Mouse (Mus musculus) neural tube, embryonic 14.5 days (tissue): ENCODE results near the gene Gbgt1. TPM values are rescaled to one million over a fixed set of nuclear protein-coding genes. Genes with fewer than 3 reads are reported as not detected.
"Not testable (repeated sequence)": the region's sequence is repeated elsewhere in the genome, so short reads cannot be mapped to it uniquely, and the experiment has no call there.

Experiments
- ATAC-seq: fragments of 200-750 bp; cut with Nextera tagmentation; 2 replicates; pipeline ENCODE4 v1.8.0; 2017; ENCODE audit warnings: low read depth, mild to moderate bottlenecking, moderate TSS enrichment, moderate library complexity
- H3K27ac ChIP-seq: fragments of 300-500 bp; sonication (generic); 2 replicates; pipeline ENCODE4 v1.5.1; 2014; ENCODE audit warnings: low read depth, mild to moderate bottlenecking, control low read depth, low read length, moderate library complexity, mixed read lengths
- H3K27me3 ChIP-seq: fragments of 300-500 bp; sonication (generic); 2 replicates; pipeline ENCODE4 v1.6.1; 2014; ENCODE audit warnings: low read length; ENCODE audit not compliant: control insufficient read depth, insufficient read depth
- H3K36me3 ChIP-seq: fragments of 300-500 bp; sonication (generic); 2 replicates; pipeline ENCODE4 v1.6.1; 2014; ENCODE audit warnings: low read length, mixed read lengths; ENCODE audit not compliant: control insufficient read depth, insufficient read depth
- H3K4me1 ChIP-seq: fragments of 300-500 bp; sonication (generic); 2 replicates; pipeline ENCODE4 v1.6.1; 2014; ENCODE audit warnings: low read length; ENCODE audit not compliant: control insufficient read depth, insufficient read depth
- H3K4me2 ChIP-seq: fragments of 300-500 bp; sonication (generic); 2 replicates; pipeline ENCODE4 v1.6.1; 2014; ENCODE audit warnings: mild to moderate bottlenecking, low read depth, low read length, control low read depth
- H3K4me3 ChIP-seq: fragments of 300-500 bp; sonication (generic); 2 replicates; pipeline ENCODE4 v1.5.1; 2014; ENCODE audit warnings: low read depth, low read length, control low read depth, mixed read lengths
- H3K9ac ChIP-seq: fragments of 300-500 bp; sonication (generic); replicated peaks from 2 replicates; pipeline ENCODE4 v1.6.1; 2014; ENCODE audit warnings: low read depth, mild to moderate bottlenecking, control low read depth, low read length, mixed read lengths
- H3K9me3 ChIP-seq: fragments of 300-500 bp; sonication (generic); 2 replicates; pipeline ENCODE4 v1.6.1; 2016; ENCODE audit warnings: low read length; ENCODE audit not compliant: control insufficient read depth
- WGBS: fragments of 180-500 bp; shearing (Covaris S2); extraction: QIAGEN DNeasy Blood & Tissue Kit; methylation state at CpG from one replicate; pipeline ENCODE4 v1.1.7; 2014; 5-methylcytosine and 5-hydroxymethylcytosine counted together
- polyA plus RNA-seq: library from polyadenylated mRNA; unstranded; fragments of >200 nt; fragmentation: Nextera tagmentation; extraction: Ambion mirVana; gene quantifications from 2 replicates; pipeline ENCODE4 v1.2.1, GENCODE M21; 2014

Gbgt1 gene
- polyA plus RNA-seq, 1 experiment from 2014 or later: 0.23 TPM

- Histone ChIP-seq H3K27ac (no peak overlapping the region), H3K4me1 (peaks cover 8% of the 10 kb centered on the region; the same call in 1 of the 2 replicates), H3K27me3 (no peaks in the 10 kb centered on the region), H3K4me3 (peak overlapping the region; percentile 97), H3K9me3 (no peaks in the 10 kb centered on the region), H3K4me2 (peak overlapping the region; percentile 77), H3K9ac (peak overlapping the region; percentile 93), H3K36me3 (peaks cover 8% of the 10 kb centered on the region; the same call in 1 of the 2 replicates)
- WGBS: 58% methylated on average over 18 of the region's 18 CpGs
- ATAC-seq: no peak
Measured at GRCm38 (mm10) chr2:28468486-28469225, 28.0 kb upstream of the Gbgt1 start.

- no peak overlapping the region for H3K27ac ChIP-seq
- no peak overlapping the region for H3K4me3 ChIP-seq
- peaks cover 8% of the 10 kb centered on the region; the same call in 1 of the 2 replicates for H3K36me3 ChIP-seq
- no peak overlapping the region for H3K9ac ChIP-seq
- H3K4me1 ChIP-seq: peaks cover 8% of the 10 kb centered on the region; the same call in 1 of the 2 replicates
- no peak overlapping the region for H3K4me2 ChIP-seq
- H3K27me3 ChIP-seq: no peaks in the 10 kb centered on the region
- H3K9me3 ChIP-seq: no peaks in the 10 kb centered on the region
- WGBS: 99% methylated on average over 14 of the region's 14 CpGs
- ATAC-seq: no peak
Measured at GRCm38 (mm10) chr2:28469461-28469860, 27.2 kb upstream of the Gbgt1 start.

GRCm38 (mm10) chr2:28470591-28470990 lies 26.1 kb upstream of the Gbgt1 start:
- Histone ChIP-seq H3K36me3 (peaks cover 8% of the 10 kb centered on the region; the same call in 1 of the 2 replicates), H3K9me3 (no peaks in the 10 kb centered on the region), H3K9ac (no peak overlapping the region), H3K27ac (no peak overlapping the region), H3K4me1 (peaks cover 8% of the 10 kb centered on the region; the same call in 1 of the 2 replicates), H3K4me3 (no peak overlapping the region), H3K4me2 (no peak overlapping the region), H3K27me3 (no peaks in the 10 kb centered on the region)
- no peak for ATAC-seq
- 96% methylated on average over 2 of the region's 2 CpGs for WGBS

GRCm38 (mm10) chr2:28472011-28472410 lies 24.7 kb upstream of the Gbgt1 start:
- WGBS: 96% methylated on average over 8 of the region's 8 CpGs
- H3K4me1 ChIP-seq, H3K36me3 ChIP-seq, H3K4me2 ChIP-seq, ATAC-seq, H3K9me3 ChIP-seq, H3K27ac ChIP-seq, H3K27me3 ChIP-seq, H3K4me3 ChIP-seq, H3K9ac ChIP-seq: not testable (repeated sequence)

- not testable (repeated sequence) for H3K9ac ChIP-seq, H3K4me3 ChIP-seq, H3K4me1 ChIP-seq, H3K9me3 ChIP-seq, H3K4me2 ChIP-seq, H3K27me3 ChIP-seq, ATAC-seq, H3K27ac ChIP-seq, H3K36me3 ChIP-seq
- 95% methylated on average over 5 of the region's 5 CpGs for WGBS
Measured at GRCm38 (mm10) chr2:28477993-28478392, 18.7 kb upstream of the Gbgt1 start.

- Histone ChIP-seq H3K4me3 (no peak overlapping the region), H3K36me3 (no peaks in the 10 kb centered on the region), H3K27ac (no peak overlapping the region), H3K9ac (no peak overlapping the region), H3K4me2 (no peak overlapping the region), H3K27me3 (no peaks in the 10 kb centered on the region), H3K4me1 (no peaks in the 10 kb centered on the region), H3K9me3 (no peaks in the 10 kb centered on the region)
- no peak for ATAC-seq
- WGBS: 80% methylated on average over 20 of the region's 20 CpGs
Measured at GRCm38 (mm10) chr2:28479208-28480204, 17.2 kb upstream of the Gbgt1 start.

- Histone ChIP-seq H3K36me3 (no peaks in the 10 kb centered on the region), H3K4me1 (no peaks in the 10 kb centered on the region), H3K9me3 (no peaks in the 10 kb centered on the region), H3K4me3 (no peak overlapping the region), H3K4me2 (no peak overlapping the region), H3K27ac (no peak overlapping the region), H3K9ac (no peak overlapping the region), H3K27me3 (no peaks in the 10 kb centered on the region)
- ATAC-seq: no peak
- 76% methylated on average over 2 of the region's 2 CpGs for WGBS
Measured at GRCm38 (mm10) chr2:28483861-28484260, 12.8 kb upstream of the Gbgt1 start.

GRCm38 (mm10) chr2:28494521-28494920 lies 2.2 kb upstream of the Gbgt1 start:
- Histone ChIP-seq H3K36me3 (no peaks in the 10 kb centered on the region), H3K4me3 (no peak overlapping the region), H3K4me1 (no peaks in the 10 kb centered on the region), H3K27ac (no peak overlapping the region), H3K9ac (no peak overlapping the region), H3K4me2 (no peak overlapping the region), H3K27me3 (no peaks in the 10 kb centered on the region), H3K9me3 (no peaks in the 10 kb centered on the region)
- 91% methylated on average over 2 of the region's 2 CpGs for WGBS
- ATAC-seq: no peak
